Mouse (Mus musculus): ENCODE measurements at regions not wholly inside any gene's neighbourhood (a gene's known extent, or its start where the extent isn't known, plus 50 kb on each side); places are given as distances from the start of the nearest gene placed in this dataset.

DNA sequence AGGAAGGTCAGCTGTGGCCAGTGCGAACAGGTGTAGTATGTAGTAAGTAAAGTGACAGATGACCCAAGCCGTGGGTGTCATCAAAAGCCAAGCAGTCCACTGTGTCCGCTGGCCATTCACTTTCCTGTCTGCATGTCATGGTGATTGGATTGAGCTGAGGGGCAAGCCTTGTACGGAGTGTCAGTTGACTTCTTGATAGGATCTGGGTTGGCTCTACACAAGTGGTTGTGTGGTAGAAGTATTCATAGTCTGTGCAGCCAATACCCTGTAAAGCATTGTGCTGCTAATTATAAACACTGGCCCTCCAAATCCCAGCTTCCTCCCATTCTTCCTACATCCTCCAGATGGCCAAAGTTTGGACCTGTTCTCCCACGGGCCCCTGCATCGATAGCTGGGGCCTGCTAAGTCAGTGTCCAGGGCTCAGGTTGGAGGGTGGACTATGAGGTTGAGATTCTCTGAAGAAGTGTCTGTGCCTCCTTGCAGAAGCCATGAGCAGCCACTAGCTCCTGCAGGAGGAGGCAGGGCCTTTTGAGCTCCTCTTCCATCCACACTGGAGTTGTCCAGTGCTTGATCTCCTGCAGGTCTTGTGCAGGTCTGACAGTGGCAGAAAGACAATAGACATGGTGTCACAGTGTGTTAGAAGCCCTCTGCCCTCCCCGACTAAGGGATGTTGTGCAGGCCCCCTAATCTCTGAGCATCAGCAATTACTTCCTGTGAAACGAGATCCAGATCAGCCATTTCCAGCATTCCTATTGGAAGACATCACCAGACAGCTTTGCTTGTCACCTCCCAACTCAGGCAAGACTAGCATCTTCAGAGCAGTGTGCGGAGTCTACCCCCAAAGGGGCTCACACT is 117.9 kb downstream of the Lrrc30 start:
- H3K9me3 ChIP-seq, result no peaks in the 10 kb centered on the region
- H3K27me3 ChIP-seq (ENCODE audit: poor library complexity, severe bottlenecking), result no peaks in the 10 kb centered on the region
- DNase-seq (ENCODE audit: extremely low spot score, low spot score), result no peak
- H3K4me3 ChIP-seq, result no peak overlapping the region
- H3K4me1 ChIP-seq, result peaks cover 13% of the 10 kb centered on the region
- no peaks in the 10 kb centered on the region for H3K36me3 ChIP-seq (replicated peaks)
- WGBS, result 74% methylated on average over 9 of the region's 9 CpGs
- H3K27ac ChIP-seq, result peak overlapping the region; percentile 58

DNA sequence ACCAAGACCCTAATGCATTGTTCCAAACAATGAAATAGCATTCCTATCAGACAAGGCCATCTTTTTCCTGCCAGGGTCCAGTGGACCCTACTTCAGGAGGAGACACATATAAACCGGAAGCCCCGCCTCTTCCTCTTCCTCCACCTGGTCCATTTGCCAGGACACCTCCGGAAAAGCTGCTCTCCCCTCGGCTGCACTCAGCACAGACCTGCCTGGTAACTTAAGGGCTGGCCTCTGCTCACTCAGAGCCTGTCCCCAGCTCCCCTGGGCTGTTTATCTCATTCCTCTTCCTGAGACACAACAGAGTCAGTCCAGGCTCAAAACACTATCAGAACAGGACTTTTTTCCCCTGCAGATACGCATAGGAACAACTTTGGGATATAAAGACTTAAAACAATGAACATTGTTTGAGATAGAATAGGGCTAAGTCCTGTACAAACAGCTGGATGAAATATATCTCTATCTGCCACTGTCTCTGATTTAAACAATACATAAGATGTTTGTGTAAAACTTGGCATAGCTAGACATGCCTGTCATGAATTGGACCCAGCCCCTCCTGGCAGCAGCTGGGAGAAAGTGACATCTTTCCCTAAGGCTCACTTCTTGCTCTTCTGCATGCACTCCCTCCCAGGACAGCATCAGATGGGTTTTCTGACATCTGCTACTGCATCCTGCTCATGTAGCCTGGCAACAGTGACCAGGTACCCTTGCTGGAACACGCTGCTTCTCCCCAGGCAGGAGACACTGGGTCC is 119.6 kb downstream of the Lrrc30 start:
- H3K4me1 ChIP-seq, result peaks cover 24% of the 10 kb centered on the region
- H3K36me3 ChIP-seq (replicated peaks), result no peaks in the 10 kb centered on the region
- no peaks in the 10 kb centered on the region for H3K27me3 ChIP-seq (ENCODE audit: poor library complexity, severe bottlenecking)
- WGBS, result 80% methylated on average over 6 of the region's 6 CpGs
- H3K27ac ChIP-seq, result peak overlapping the region; percentile 36; the same call in 1 of the 2 replicates
- no peak overlapping the region for H3K4me3 ChIP-seq
- DNase-seq (ENCODE audit: extremely low spot score, low spot score), result no peak
- no peaks in the 10 kb centered on the region for H3K9me3 ChIP-seq

DNA sequence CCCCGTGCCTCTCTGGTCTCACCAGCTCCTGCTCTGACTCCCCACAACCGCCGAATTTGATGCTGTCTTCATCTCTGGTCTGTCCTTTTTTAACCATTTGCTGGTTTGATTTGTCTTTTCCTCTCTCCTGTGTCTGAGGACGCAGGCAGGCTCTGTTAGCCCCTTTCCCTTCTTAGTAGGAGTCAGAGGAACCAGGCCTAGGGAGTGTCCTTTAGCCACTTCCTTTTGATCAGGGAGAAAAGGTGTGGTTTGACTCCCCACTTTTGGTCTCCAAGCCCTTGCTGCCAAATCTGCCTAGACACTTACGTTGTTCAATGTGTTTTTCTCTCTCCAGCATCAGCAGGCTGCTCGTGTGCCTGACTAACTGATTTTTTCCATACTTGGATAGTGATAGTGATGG is 120.5 kb downstream of the Lrrc30 start:
- H3K27me3 ChIP-seq (ENCODE audit: poor library complexity, severe bottlenecking), result no peaks in the 10 kb centered on the region
- no peak overlapping the region for H3K4me3 ChIP-seq
- 74% methylated on average over 6 of the region's 6 CpGs for WGBS
- no peaks in the 10 kb centered on the region for H3K36me3 ChIP-seq (replicated peaks)
- peak overlapping the region; percentile 8; the same call in 1 of the 2 replicates for H3K27ac ChIP-seq
- H3K4me1 ChIP-seq, result peaks cover 26% of the 10 kb centered on the region
- DNase-seq (ENCODE audit: extremely low spot score, low spot score), result no peak
- no peaks in the 10 kb centered on the region for H3K9me3 ChIP-seq

DNA sequence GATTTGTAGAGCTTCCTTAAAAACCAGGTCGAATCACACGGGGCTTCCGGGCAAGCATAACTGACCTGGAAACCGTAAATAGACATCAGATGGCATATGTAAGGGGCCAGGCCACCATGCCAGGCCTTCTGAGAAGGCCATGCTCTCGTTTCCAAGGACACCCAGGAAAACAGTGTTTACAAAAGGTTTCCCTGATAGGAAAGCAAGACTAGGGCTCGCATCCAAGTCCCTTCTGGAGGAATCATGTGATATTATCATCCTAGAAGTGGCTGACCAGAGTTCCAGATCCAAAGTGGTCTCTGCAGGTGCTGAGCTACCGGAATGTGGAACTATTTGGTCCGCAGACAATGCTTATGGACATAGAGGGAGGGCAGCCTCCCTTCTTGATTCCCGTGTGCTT is 122.6 kb downstream of the Lrrc30 start:
- no peak overlapping the region for H3K4me3 ChIP-seq
- no peak overlapping the region for H3K27ac ChIP-seq
- H3K9me3 ChIP-seq, result no peaks in the 10 kb centered on the region
- H3K36me3 ChIP-seq (replicated peaks), result no peaks in the 10 kb centered on the region
- no peak for DNase-seq (ENCODE audit: extremely low spot score, low spot score)
- H3K27me3 ChIP-seq (ENCODE audit: poor library complexity, severe bottlenecking), result no peaks in the 10 kb centered on the region
- WGBS, result 94% methylated on average over 9 of the region's 9 CpGs
- peaks cover 25% of the 10 kb centered on the region for H3K4me1 ChIP-seq

DNA sequence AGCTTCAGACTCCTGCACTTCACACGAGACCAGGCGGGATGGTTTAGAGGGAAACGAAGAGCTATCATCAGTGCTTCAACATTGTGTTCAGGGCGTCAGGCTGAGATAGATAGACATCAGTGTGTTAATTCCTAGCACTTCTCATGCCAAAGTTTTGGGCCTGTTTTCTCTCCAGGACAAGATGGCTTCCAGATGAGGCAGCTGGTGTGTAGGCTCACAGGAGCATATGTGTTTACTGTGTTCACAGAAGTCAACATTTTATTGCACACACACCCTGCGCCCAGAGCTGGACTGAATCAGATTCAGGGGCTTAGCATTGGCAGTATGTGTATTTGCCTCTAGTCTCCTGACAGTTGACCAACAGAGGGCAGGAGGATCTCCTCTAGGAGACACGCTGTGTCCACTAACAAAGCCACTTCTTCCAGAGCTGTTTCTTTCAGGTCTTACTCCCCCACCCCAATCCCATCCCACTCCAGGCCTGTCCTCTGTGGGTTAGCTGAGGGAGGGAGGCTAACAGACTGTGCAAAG is 123.4 kb downstream of the Lrrc30 start:
- Histone ChIP-seq H3K4me3 (no peak overlapping the region), H3K36me3 (replicated peaks) (no peaks in the 10 kb centered on the region), H3K27ac (no peak overlapping the region), H3K4me1 (peaks cover 23% of the 10 kb centered on the region), H3K9me3 (no peaks in the 10 kb centered on the region), H3K27me3 (ENCODE audit: poor library complexity, severe bottlenecking) (no peaks in the 10 kb centered on the region)
- DNase-seq (ENCODE audit: extremely low spot score, low spot score), result no peak
- WGBS, result 83% methylated on average over 6 of the region's 6 CpGs

DNA sequence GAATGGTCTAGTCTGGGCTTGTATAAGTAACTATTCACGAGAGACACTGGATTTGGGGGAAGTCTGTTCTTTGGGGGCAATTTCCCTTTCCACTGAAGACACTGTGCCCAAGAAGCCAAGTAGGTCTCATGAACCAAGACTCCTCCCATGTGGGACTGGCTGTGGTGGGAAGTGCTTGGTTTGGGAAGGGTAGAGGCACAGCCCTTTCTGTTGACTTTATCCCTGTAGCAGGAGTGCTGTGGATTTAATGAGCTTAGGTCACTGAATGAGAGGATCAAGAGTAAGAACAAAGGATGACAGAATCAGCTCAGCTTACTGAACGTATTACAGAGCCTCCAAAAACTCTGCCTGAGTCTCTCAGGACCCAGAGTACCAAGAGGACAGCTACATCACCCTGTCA is 124.2 kb downstream of the Lrrc30 start:
- H3K36me3 ChIP-seq (replicated peaks), result no peaks in the 10 kb centered on the region
- 36% methylated on average over 2 of the region's 2 CpGs for WGBS
- H3K27ac ChIP-seq, result no peak overlapping the region
- no peaks in the 10 kb centered on the region for H3K27me3 ChIP-seq (ENCODE audit: poor library complexity, severe bottlenecking)
- DNase-seq (ENCODE audit: extremely low spot score, low spot score), result no peak
- H3K4me1 ChIP-seq, result peaks cover 25% of the 10 kb centered on the region
- H3K4me3 ChIP-seq, result no peak overlapping the region
- H3K9me3 ChIP-seq, result no peaks in the 10 kb centered on the region

DNA sequence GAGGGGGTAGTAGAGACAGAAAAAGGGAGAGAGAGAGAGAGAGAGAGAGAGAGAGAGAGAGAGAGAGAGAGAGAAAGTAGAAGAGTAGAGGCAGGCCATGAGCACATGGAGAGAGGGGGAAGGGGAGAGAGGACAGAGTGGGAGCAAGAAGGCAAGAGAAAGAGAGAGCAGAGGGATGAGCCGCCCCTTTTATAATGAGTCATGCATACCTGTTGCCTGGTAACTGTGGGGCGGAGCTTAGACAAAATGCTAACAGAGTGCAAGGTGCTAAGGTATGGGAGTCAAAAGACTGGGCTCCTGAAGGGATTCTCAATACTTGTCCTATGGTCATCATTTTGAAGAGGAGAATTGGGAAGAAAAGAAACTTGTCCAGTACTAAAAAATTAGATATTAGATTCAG is 126.1 kb downstream of the Lrrc30 start:
- DNase-seq (ENCODE audit: extremely low spot score, low spot score), result no peak
- Histone ChIP-seq H3K4me3 (no peak overlapping the region), H3K4me1 (peaks cover 29% of the 10 kb centered on the region), H3K36me3 (replicated peaks) (no peaks in the 10 kb centered on the region), H3K27ac (no peak overlapping the region; the same call in 1 of the 2 replicates), H3K9me3 (no peaks in the 10 kb centered on the region), H3K27me3 (ENCODE audit: poor library complexity, severe bottlenecking) (no peaks in the 10 kb centered on the region)
- WGBS, result 67% methylated on average over 2 of the region's 2 CpGs

DNA sequence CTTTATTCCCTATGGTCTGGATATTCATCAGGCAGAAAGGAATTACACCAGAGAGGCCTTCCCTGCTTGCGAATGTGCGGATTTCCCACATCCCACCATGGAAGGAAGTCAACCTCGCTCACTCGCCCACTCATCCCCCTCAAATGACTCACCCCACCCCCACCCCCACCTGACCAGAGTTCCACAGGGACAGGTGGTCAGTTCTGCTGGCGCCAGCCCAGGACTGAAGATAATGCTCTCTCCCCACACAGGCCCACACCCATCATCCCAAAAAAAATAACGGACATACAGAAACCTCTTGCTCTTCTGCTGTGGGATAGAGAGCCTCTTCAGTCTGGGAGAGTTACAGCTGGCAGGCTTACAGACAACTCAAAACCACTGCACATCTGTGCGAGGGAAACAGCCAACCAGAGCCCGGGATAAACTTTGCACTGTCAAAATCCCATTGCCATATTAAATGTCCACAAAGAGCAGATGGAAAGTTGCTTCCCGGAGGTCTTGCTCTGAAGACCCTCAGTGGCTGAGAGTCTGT is 128.0 kb downstream of the Lrrc30 start:
- Histone ChIP-seq H3K36me3 (replicated peaks) (no peaks in the 10 kb centered on the region), H3K4me1 (peaks cover 41% of the 10 kb centered on the region), H3K4me3 (no peak overlapping the region), H3K27me3 (ENCODE audit: poor library complexity, severe bottlenecking) (no peaks in the 10 kb centered on the region), H3K27ac (no peak overlapping the region), H3K9me3 (no peaks in the 10 kb centered on the region)
- no peak for DNase-seq (ENCODE audit: extremely low spot score, low spot score)
- 88% methylated on average over 9 of the region's 9 CpGs for WGBS

DNA sequence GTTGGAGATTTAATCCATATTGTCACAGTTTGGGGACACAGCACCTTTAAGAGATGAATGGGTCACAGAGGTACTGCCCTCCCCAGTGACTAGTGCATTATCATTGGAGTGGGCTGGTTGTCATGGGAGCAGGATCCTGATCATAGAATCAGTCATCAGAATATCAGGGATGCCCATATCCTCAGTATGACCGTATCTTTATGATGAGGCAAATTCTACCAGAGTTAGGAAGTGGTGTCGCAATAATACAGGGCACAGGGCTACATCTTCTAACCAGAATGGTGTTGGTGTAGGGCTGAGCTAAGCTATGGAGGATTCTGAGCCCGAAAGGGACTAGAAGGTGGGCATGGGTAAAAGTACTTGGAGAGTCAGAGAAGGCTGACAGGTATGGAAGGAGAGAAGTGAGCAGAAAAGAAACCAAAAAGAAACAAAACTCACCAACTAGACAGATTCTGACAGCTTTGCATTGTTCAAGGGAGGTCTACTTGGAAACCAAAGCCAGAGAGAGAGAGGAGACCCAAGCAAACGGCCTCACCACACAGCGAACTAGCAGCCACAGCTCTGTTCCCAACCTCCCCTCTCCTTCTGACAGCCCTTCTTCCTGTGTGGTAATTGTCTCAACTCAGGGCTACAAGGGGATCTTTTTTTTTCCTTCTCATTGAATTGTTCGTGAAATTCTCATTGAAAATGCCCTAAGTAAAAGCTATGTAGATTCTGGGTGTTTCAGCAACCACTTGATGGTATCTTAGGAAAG is 129.2 kb downstream of the Lrrc30 start:
- Histone ChIP-seq H3K27me3 (ENCODE audit: poor library complexity, severe bottlenecking) (no peaks in the 10 kb centered on the region), H3K27ac (no peak overlapping the region), H3K4me3 (no peak overlapping the region), H3K36me3 (replicated peaks) (no peaks in the 10 kb centered on the region), H3K4me1 (peaks cover 36% of the 10 kb centered on the region), H3K9me3 (no peaks in the 10 kb centered on the region)
- 76% methylated on average over 6 of the region's 6 CpGs for WGBS
- no peak for DNase-seq (ENCODE audit: extremely low spot score, low spot score)

DNA sequence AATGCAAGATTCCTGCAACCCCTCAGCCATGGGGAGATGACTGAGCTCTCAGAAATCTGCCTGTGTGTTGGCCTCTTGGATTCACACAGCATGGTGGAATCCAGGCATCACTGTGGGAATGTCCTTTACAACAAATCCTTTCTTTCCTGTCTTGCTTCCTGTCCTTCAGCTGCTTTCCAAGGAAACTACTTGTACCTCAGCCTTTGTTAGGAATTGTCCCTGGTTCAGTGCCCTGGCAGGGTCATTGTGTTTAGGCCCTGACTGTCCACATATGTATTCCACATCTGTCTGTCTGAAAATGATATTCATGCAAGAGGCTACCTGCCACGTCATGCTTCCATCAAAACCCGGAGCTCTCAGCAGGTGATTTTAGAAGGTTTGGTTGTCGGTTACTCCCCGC is 129.9 kb downstream of the Lrrc30 start:
- Histone ChIP-seq H3K4me3 (no peak overlapping the region), H3K27me3 (ENCODE audit: poor library complexity, severe bottlenecking) (no peaks in the 10 kb centered on the region), H3K36me3 (replicated peaks) (no peaks in the 10 kb centered on the region), H3K4me1 (peaks cover 30% of the 10 kb centered on the region), H3K27ac (0 out of 2 replicates have a peak overlapping the region, but pooled peaks have one; percentile 11), H3K9me3 (no peaks in the 10 kb centered on the region)
- DNase-seq (ENCODE audit: extremely low spot score, low spot score), result no peak
- WGBS, result 86% methylated on average over 4 of the region's 4 CpGs

DNA sequence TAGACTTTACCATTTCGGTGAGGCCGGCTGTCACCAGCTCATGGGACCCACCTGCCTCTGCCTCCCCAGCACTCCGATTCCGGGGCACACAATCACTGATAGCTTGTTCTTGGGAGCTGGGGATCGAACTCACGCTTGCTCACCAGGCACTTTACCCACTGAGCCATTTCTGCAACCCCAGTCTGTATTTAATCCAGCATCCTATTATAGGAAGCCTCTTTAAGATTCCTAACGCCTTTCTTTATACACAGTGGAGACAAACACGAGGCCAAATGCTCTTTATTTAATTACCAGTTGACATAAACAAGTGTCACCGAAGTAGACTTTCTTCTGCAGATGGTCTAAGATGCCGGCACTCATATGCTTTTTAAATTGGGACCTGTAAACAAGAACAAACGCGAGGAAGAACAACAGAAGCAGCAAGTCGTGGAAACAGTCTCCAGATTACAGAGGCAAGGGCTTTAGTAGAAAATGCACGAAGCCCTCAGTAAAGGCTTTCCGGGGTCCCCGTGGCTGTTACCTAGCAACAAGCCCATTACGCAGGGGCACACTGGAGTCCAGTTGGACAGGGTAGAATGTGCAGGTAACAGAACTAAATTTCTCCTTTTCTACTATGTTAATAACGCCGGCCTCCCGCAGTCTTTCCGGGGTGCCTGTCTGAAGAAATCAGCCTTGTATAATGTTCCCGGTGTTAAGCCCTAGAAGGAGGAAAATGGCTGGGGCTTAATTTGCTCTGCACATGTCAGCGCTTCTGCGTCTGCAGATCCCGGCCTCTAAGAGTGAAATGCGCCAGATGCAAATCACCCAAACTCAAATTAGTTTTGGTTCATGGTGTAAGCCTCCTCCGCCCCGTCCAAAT is 132.5 kb downstream of the Lrrc30 start:
- Histone ChIP-seq H3K4me3 (peak overlapping the region; percentile 34; the same call in 1 of the 2 replicates), H3K4me1 (peaks cover 38% of the 10 kb centered on the region), H3K27me3 (ENCODE audit: poor library complexity, severe bottlenecking) (no peaks in the 10 kb centered on the region), H3K9me3 (no peaks in the 10 kb centered on the region), H3K36me3 (replicated peaks) (no peaks in the 10 kb centered on the region), H3K27ac (peak overlapping the region; percentile 44; the same call in 1 of the 2 replicates)
- WGBS, result 60% methylated on average over 28 of the region's 28 CpGs
- peak; percentile 32 for DNase-seq (ENCODE audit: extremely low spot score, low spot score)

Data from forebrain, embryonic 10.5 days (tissue).